ENCODE assay signal across 26 mouse cellular contexts in the genomic region with DNA sequence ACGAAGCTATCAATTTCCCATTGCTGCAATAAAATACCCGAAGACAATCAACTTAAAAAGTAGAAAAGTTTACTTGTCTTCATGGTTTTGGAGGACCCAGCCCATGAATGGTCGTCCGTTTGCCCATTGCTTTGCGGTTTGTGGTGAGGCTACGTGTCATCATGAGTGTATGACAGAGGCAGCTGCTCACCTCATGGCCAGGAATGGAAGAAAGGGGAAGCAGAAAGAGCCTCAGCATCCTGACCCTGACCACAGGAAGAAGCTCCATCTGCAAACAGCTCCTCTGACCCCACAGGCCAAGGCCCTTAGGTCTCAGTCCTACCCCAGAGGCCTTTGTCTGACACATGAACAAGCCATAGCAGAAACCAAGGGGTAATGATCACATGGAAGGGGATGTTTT. TPM values are rescaled to one million over a fixed set of nuclear protein-coding genes. Genes with fewer than 3 reads are reported as not detected.
DNase-seq lines count a peak whose midpoint lies in the region; ATAC-seq and TF ChIP-seq lines count a peak whose summit lies in the region.
"Had no signal": no experiment of that assay in that cellular context is flagged by ENCODE, and none has a peak within 500 bp of the region (broad histone marks: within the 10 kb centered on the region; RNA-seq: fewer than 3 reads in every experiment).

No protein-coding gene starts in this region.

- DNase-seq in G1E (ENCODE audit: low spot score), result no peak
- DNase-seq in natural killer cell, adult 2 months (ENCODE audit: low spot score in 2 of 2), result peak; percentile 19 to 36
- DNase-seq in urinary bladder, postnatal 10 days (ENCODE audit: low spot score), result no peak
- no peak for DNase-seq in embryo, embryonic 9.5 days (ENCODE audit: extremely low spot score)
- no peak for DNase-seq in left cerebral cortex, postnatal 10 days (ENCODE audit: extremely low spot score in 1 of 2, low spot score in 2 of 2)
- DNase-seq: adrenal gland, postnatal 36 days; cerebellum, adult 11 months; cerebellum, postnatal 10 days; forebrain, postnatal 0 days; gastrocnemius, postnatal 14 days; heart, adult 2 months; kidney, postnatal 25 days; lung, adult 2 months; right cerebral cortex, postnatal 14 days; thymus, postnatal 14 days had no signal

- H3K9ac ChIP-seq in liver, embryonic 16.5 days (ENCODE audit: low read depth, low read length), result no peak overlapping the region
- H3K9ac ChIP-seq: embryonic facial prominence, embryonic 12.5 days; forebrain, postnatal 0 days; hindbrain, embryonic 14.5 days; intestine, embryonic 15.5 days had no signal

- H3K36me3 ChIP-seq in C2C12 (ENCODE audit: control insufficient read depth, insufficient read depth), result no peaks in the 10 kb centered on the region
- H3K36me3 ChIP-seq in G1E (replicated peaks), result no peaks in the 10 kb centered on the region
- no peaks in the 10 kb centered on the region for H3K36me3 ChIP-seq in liver, embryonic 16.5 days (ENCODE audit: control insufficient read depth, insufficient read depth)
- H3K36me3 ChIP-seq: embryonic facial prominence, embryonic 12.5 days; intestine, embryonic 15.5 days had no signal

- H3K79me3 ChIP-seq in C2C12 (ENCODE audit: low read depth), result no peaks in the 10 kb centered on the region

- 0 out of 2 replicates have a peak, but pooled peaks have one; percentile 8 for ATAC-seq in G1E (ENCODE audit: extremely low read depth, insufficient number of reproducible peaks, low FRiP score, poor library complexity, severe bottlenecking)
- ATAC-seq in liver, embryonic 16.5 days (ENCODE audit: low read depth), result peak; percentile 37; the same call in 1 of the 2 replicates
- ATAC-seq: forebrain, postnatal 0 days; intestine, embryonic 15.5 days; midbrain, embryonic 16.5 days; Patski had no signal

- H3ac ChIP-seq in C2C12 (ENCODE audit: control insufficient read depth, insufficient read length, low read depth), result no peak overlapping the region

- no peaks in the 10 kb centered on the region for H3K9me3 ChIP-seq in G1E (replicated peaks)
- no peaks in the 10 kb centered on the region for H3K9me3 ChIP-seq in liver, embryonic 16.5 days (replicated peaks; ENCODE audit: control insufficient read depth, low read length)
- H3K9me3 ChIP-seq: embryonic facial prominence, embryonic 12.5 days; intestine, embryonic 15.5 days had no signal

- no peaks in the 10 kb centered on the region for H3K79me2 ChIP-seq in C2C12 (ENCODE audit: control insufficient read depth, insufficient read depth)

- H3K4me3 ChIP-seq in C2C12 (ENCODE audit: insufficient read depth, poor library complexity, severe bottlenecking) (no peak overlapping the region), G1E (ENCODE audit: low read depth, low read length) (no peak overlapping the region)
- no peak overlapping the region for H3K4me3 ChIP-seq in liver, embryonic 16.5 days (ENCODE audit: low read depth, low read length)
- H3K4me3 ChIP-seq: embryonic facial prominence, embryonic 12.5 days; heart, adult 2 months; intestine, embryonic 15.5 days had no signal

- H3K4me2 ChIP-seq in liver, embryonic 16.5 days (ENCODE audit: low read depth, low read length), result no peak overlapping the region
- H3K4me2 ChIP-seq: embryonic facial prominence, embryonic 12.5 days; hindbrain, embryonic 14.5 days; intestine, embryonic 15.5 days had no signal

- TF ChIP-seq CTCF in C2C12 (IDR thresholded peaks at IDR 0.05; ENCODE audit: control insufficient read depth, insufficient read depth, insufficient read length), result no peak
- TF ChIP-seq CTCF in G1E (IDR thresholded peaks at IDR 0.05; ENCODE audit: low read depth, low read length), result no peak

- H3K27me3 ChIP-seq in C2C12 (ENCODE audit: control insufficient read depth, insufficient read depth, insufficient read length), result no peaks in the 10 kb centered on the region
- H3K27me3 ChIP-seq in G1E (ENCODE audit: insufficient read depth, low read length), result peaks cover 3% of the 10 kb centered on the region
- H3K27me3 ChIP-seq in liver, embryonic 16.5 days (ENCODE audit: control insufficient read depth, insufficient read depth, low read depth, low read length), result no peaks in the 10 kb centered on the region
- H3K27me3 ChIP-seq: embryonic facial prominence, embryonic 12.5 days; intestine, embryonic 15.5 days; Patski had no signal

- H3K27ac ChIP-seq in liver, embryonic 16.5 days (ENCODE audit: low read length), result no peak overlapping the region
- H3K27ac ChIP-seq: embryonic facial prominence, embryonic 12.5 days; heart, adult 2 months; hindbrain, embryonic 14.5 days; intestine, embryonic 15.5 days had no signal

- no peaks in the 10 kb centered on the region for H3K4me1 ChIP-seq in G1E (ENCODE audit: insufficient read depth, low read depth, low read length)
- H3K4me1 ChIP-seq in liver, embryonic 16.5 days (ENCODE audit: control insufficient read depth, low read depth, low read length), result no peaks in the 10 kb centered on the region
- H3K4me1 ChIP-seq: embryonic facial prominence, embryonic 12.5 days; intestine, embryonic 15.5 days had no signal

- intact Hi-C loops in left cerebral cortex, postnatal 10 days (cut with DNase I), result no loop called here

- 30% methylated on average over 6 of the region's 6 CpGs for WGBS in liver, embryonic 16.5 days (ENCODE audit: insufficient replicate concordance)

TF ChIP-seq in C2C12, 6 proteins besides CTCF, POLR2A, EP300 and RAD21:
- no peak for TF ChIP-seq MAX (IDR thresholded peaks at IDR 0.05)
- no peak for TF ChIP-seq MYOG (IDR thresholded peaks at IDR 0.05; ENCODE audit: control insufficient read depth, extremely low read depth, insufficient read length)
- no peak for TF ChIP-seq CEBPB (IDR thresholded peaks at IDR 0.05; ENCODE audit: low read depth)
- TF ChIP-seq USF1 (IDR thresholded peaks at IDR 0.05; ENCODE audit: low read depth), result no peak
- TF ChIP-seq MYOD1 (IDR thresholded peaks at IDR 0.05; ENCODE audit: control insufficient read depth, insufficient read length, low read depth), result peak; percentile 65
- no peak for TF ChIP-seq FOSL1 (IDR thresholded peaks at IDR 0.05; ENCODE audit: insufficient read depth, low read length, poor library complexity, severe bottlenecking)

RNA-seq across cellular contexts. Expression of a gene that starts 22.7 kb away (rescaled TPM):
- 0.05 TPM for polyA plus RNA-seq in C2C12 (2012; fragmentation: generic; extraction: Trizol)
- total RNA-seq in G1E (2014; fragmentation: Nextera tagmentation), result not detected in 2 replicates
- 0.49 TPM in 1 of 2 replicates, not detected in the other for total RNA-seq in G1E (2017)
- polyA plus RNA-seq in G1E (2012), result not detected in 2 replicates
- 1.9 and 2.0 TPM in 2 replicates for polyA plus RNA-seq in liver, embryonic 16.5 days (2015; fragmentation: Nextera tagmentation; extraction: Ambion mirVana)
- under 1 TPM in 1 of 2 experiments, not detected in 1; 0.43 TPM for total RNA-seq in left cerebral cortex, postnatal 10 days (2021)
- total RNA-seq: forebrain, postnatal 0 days; heart, postnatal 25 days; left cerebral cortex, postnatal 25 days had no signal
- polyA plus RNA-seq: kidney, embryonic 14.5 days; neural tube, embryonic 11.5 days had no signal

Comparison
In these comparisons a context has a peak if more than half of its experiments do, and no peak if none do; other contexts are left out.
1. DNase-seq: peak in natural killer cell, adult 2 months (2 of 2); none in G1E (single experiment), urinary bladder, postnatal 10 days (single experiment), embryo, embryonic 9.5 days (single experiment) and left cerebral cortex, postnatal 10 days (0 of 2).